Mouse (Mus musculus) lung, postnatal 0 days (tissue): Measurements from ENCODE around the gene Ccser1.

Experiments
- CTCF ChIP-seq: IDR thresholded peaks from 2 replicates; pipeline ENCODE4 v1.5.1; 2016; ENCODE audit warnings: antibody characterized with exemption, mild to moderate bottlenecking
- EP300 ChIP-seq: IDR thresholded peaks from 2 replicates; pipeline ENCODE4 v1.6.1; 2016; ENCODE audit warnings: antibody characterized with exemption, mild to moderate bottlenecking, control low read depth

DNA sequence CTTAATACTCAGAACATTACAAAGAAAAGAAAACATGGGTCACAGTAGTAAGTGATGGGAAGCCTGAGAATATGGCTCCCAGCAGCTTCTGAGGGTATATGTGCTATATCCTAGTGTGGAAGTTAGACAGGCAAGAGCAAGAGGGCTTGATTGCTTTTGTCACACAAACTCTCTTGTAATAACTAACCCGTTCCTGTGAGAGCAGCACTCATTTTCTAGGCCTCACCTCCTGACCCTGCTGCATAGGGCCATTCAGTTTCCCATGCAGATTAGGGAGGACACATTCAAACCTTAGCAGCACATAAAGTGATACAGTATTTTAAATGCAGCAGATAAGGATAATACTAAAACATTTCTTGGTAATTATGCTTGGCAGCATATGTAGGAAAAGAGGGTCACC lies 25.9 kb downstream of the Ccser1 start:
- TF ChIP-seq CTCF (no peak), EP300 (no peak)
